Mouse (Mus musculus): ENCODE results near the gene Fbxl16. TPM values are rescaled to one million over a fixed set of nuclear protein-coding genes. Genes with fewer than 3 reads are reported as not detected.

Fbxl16 gene
- polyA plus RNA-seq, 1 experiment from 2014 or later: 0.78 TPM

- H3K4me1 ChIP-seq (replicated peaks): peaks cover 33% of the 10 kb centered on the region
- 80% methylated on average over 15 of the region's 15 CpGs for WGBS
- H3K4me3 ChIP-seq: peak overlapping the region; percentile 82
- ATAC-seq (replicated peaks; ENCODE audit: insufficient number of reproducible peaks, insufficient read depth, low FRiP score, low read depth): no peak
- H3K9me3 ChIP-seq (replicated peaks): no peaks in the 10 kb centered on the region
- H3K9ac ChIP-seq: peak overlapping the region; percentile 73; the same call in 1 of the 2 replicates
- peaks cover 60% of the 10 kb centered on the region for H3K36me3 ChIP-seq
- no peak overlapping the region; the same call in 1 of the 2 replicates for H3K27ac ChIP-seq
- H3K27me3 ChIP-seq: no peaks in the 10 kb centered on the region
- peak overlapping the region; percentile 78 for H3K4me2 ChIP-seq
Measured at GRCm38 (mm10) chr17:25783861-25784574, 24.9 kb upstream of the Fbxl16 start.

- H3K27ac ChIP-seq: peak within 1 kb of the TSS; percentile 93
- no peaks in the 10 kb centered on the region for H3K9me3 ChIP-seq (replicated peaks)
- peak within 1 kb of the TSS; percentile 73 for H3K9ac ChIP-seq
- peaks cover 55% of the 10 kb centered on the region for H3K36me3 ChIP-seq
- ATAC-seq (replicated peaks; ENCODE audit: insufficient number of reproducible peaks, insufficient read depth, low FRiP score, low read depth): peak; percentile 84
- peaks cover 34% of the 10 kb centered on the region for H3K4me1 ChIP-seq (replicated peaks)
- peak within 1 kb of the TSS; percentile 78 for H3K4me2 ChIP-seq
- H3K4me3 ChIP-seq: peak within 1 kb of the TSS; percentile 82
- no peaks in the 10 kb centered on the region for H3K27me3 ChIP-seq
- under 1% methylated on average over 23 of the region's 23 CpGs for WGBS
Measured at GRCm38 (mm10) chr17:25785281-25785745, 23.6 kb upstream of the Fbxl16 start, which contains the start of gene Haghl. Haghl (minus strand) TSS chr17:25785673.

- 71% methylated on average over 3 of the region's 3 CpGs for WGBS
- no peak for ATAC-seq (replicated peaks; ENCODE audit: insufficient number of reproducible peaks, insufficient read depth, low FRiP score, low read depth)
- peak within 1 kb of the TSS; percentile 78 for H3K4me2 ChIP-seq
- H3K27ac ChIP-seq: peak within 1 kb of the TSS; percentile 93
- peak within 1 kb of the TSS; percentile 82 for H3K4me3 ChIP-seq
- H3K36me3 ChIP-seq: peaks cover 48% of the 10 kb centered on the region
- no peaks in the 10 kb centered on the region for H3K27me3 ChIP-seq
- peak within 1 kb of the TSS; percentile 73 for H3K9ac ChIP-seq
- H3K9me3 ChIP-seq (replicated peaks): no peaks in the 10 kb centered on the region
- peaks cover 43% of the 10 kb centered on the region for H3K4me1 ChIP-seq (replicated peaks)
Measured at GRCm38 (mm10) chr17:25786280-25786679, 22.6 kb upstream of the Fbxl16 start, which contains the start of gene Ccdc78. Ccdc78 (plus strand) TSS chr17:25786580.

GRCm38 (mm10) chr17:25786781-25787504 is 21.9 kb upstream of the Fbxl16 start:
- Histone ChIP-seq H3K9ac (no peak overlapping the region), H3K9me3 (replicated peaks) (no peaks in the 10 kb centered on the region), H3K4me2 (no peak overlapping the region), H3K36me3 (peaks cover 42% of the 10 kb centered on the region), H3K27me3 (no peaks in the 10 kb centered on the region), H3K4me3 (no peak overlapping the region), H3K4me1 (replicated peaks) (peaks cover 47% of the 10 kb centered on the region), H3K27ac (no peak overlapping the region)
- 87% methylated on average over 9 of the region's 9 CpGs for WGBS
- no peak for ATAC-seq (replicated peaks; ENCODE audit: insufficient number of reproducible peaks, insufficient read depth, low FRiP score, low read depth)

- Histone ChIP-seq H3K27ac (peak overlapping the region; percentile 91), H3K9me3 (replicated peaks) (no peaks in the 10 kb centered on the region), H3K9ac (peak overlapping the region; percentile 55), H3K4me3 (peak overlapping the region; percentile 63), H3K36me3 (peaks cover 25% of the 10 kb centered on the region; the same call in 1 of the 2 replicates), H3K27me3 (no peaks in the 10 kb centered on the region), H3K4me1 (replicated peaks) (peaks cover 43% of the 10 kb centered on the region), H3K4me2 (peak overlapping the region; percentile 79)
- WGBS: 24% methylated on average over 19 of the region's 19 CpGs
- 0 out of 2 replicates have a peak, but pooled peaks have one; percentile 2 for ATAC-seq (replicated peaks; ENCODE audit: insufficient number of reproducible peaks, insufficient read depth, low FRiP score, low read depth)
Measured at GRCm38 (mm10) chr17:25791320-25791842, 17.5 kb upstream of the Fbxl16 start.

GRCm38 (mm10) chr17:25791843-25792527 is 16.9 kb upstream of the Fbxl16 start:
- peak; percentile 35; the same call in 1 of the 2 replicates for ATAC-seq (replicated peaks; ENCODE audit: insufficient number of reproducible peaks, insufficient read depth, low FRiP score, low read depth)
- H3K9ac ChIP-seq: peak overlapping the region; percentile 55
- H3K36me3 ChIP-seq: peaks cover 25% of the 10 kb centered on the region; the same call in 1 of the 2 replicates
- H3K4me1 ChIP-seq (replicated peaks): peaks cover 45% of the 10 kb centered on the region
- H3K27me3 ChIP-seq: no peaks in the 10 kb centered on the region
- no peaks in the 10 kb centered on the region for H3K9me3 ChIP-seq (replicated peaks)
- WGBS: under 1% methylated on average over 45 of the region's 45 CpGs
- H3K27ac ChIP-seq: peak overlapping the region; percentile 91
- H3K4me2 ChIP-seq: peak overlapping the region; percentile 79
- peak overlapping the region; percentile 63 for H3K4me3 ChIP-seq

- peak within 1 kb of the TSS; percentile 79 for H3K4me2 ChIP-seq
- H3K9ac ChIP-seq: peak within 1 kb of the TSS; percentile 55
- peak; percentile 77 for ATAC-seq (replicated peaks; ENCODE audit: insufficient number of reproducible peaks, insufficient read depth, low FRiP score, low read depth)
- peaks cover 20% of the 10 kb centered on the region; the same call in 1 of the 2 replicates for H3K36me3 ChIP-seq
- peaks cover 45% of the 10 kb centered on the region for H3K4me1 ChIP-seq (replicated peaks)
- WGBS: 1% methylated on average over 14 of the region's 14 CpGs
- peak within 1 kb of the TSS; percentile 63 for H3K4me3 ChIP-seq
- peak within 1 kb of the TSS; percentile 91 for H3K27ac ChIP-seq
- H3K9me3 ChIP-seq (replicated peaks): no peaks in the 10 kb centered on the region
- no peaks in the 10 kb centered on the region for H3K27me3 ChIP-seq
Measured at GRCm38 (mm10) chr17:25792615-25793014, 16.3 kb upstream of the Fbxl16 start, which contains the start of gene Fam173a. Fam173a (minus strand) TSS chr17:25792901.

GRCm38 (mm10) chr17:25794197-25794596 is 14.7 kb upstream of the Fbxl16 start:
- Histone ChIP-seq H3K4me3 (no peak overlapping the region), H3K4me2 (no peak overlapping the region), H3K27ac (0 out of 2 replicates have a peak overlapping the region, but pooled peaks have one; percentile 91), H3K27me3 (no peaks in the 10 kb centered on the region), H3K4me1 (replicated peaks) (peaks cover 45% of the 10 kb centered on the region), H3K9ac (no peak overlapping the region), H3K36me3 (peaks cover 9% of the 10 kb centered on the region; the same call in 1 of the 2 replicates), H3K9me3 (replicated peaks) (no peaks in the 10 kb centered on the region)
- ATAC-seq (replicated peaks; ENCODE audit: insufficient number of reproducible peaks, insufficient read depth, low FRiP score, low read depth): no peak
- WGBS: 73% methylated on average over 13 of the region's 13 CpGs

GRCm38 (mm10) chr17:25794998-25795397 is 13.9 kb upstream of the Fbxl16 start:
- Histone ChIP-seq H3K27ac (no peak overlapping the region), H3K27me3 (no peaks in the 10 kb centered on the region), H3K9me3 (replicated peaks) (no peaks in the 10 kb centered on the region), H3K36me3 (0 out of 2 replicates have a peak, but pooled peaks cover 3% of the 10 kb centered on the region), H3K9ac (no peak overlapping the region), H3K4me2 (0 out of 2 replicates have a peak overlapping the region, but pooled peaks have one; percentile 82), H3K4me1 (replicated peaks) (peaks cover 45% of the 10 kb centered on the region), H3K4me3 (no peak overlapping the region)
- no peak for ATAC-seq (replicated peaks; ENCODE audit: insufficient number of reproducible peaks, insufficient read depth, low FRiP score, low read depth)
- WGBS: 85% methylated on average over 17 of the region's 17 CpGs

GRCm38 (mm10) chr17:25795609-25796092 is 13.2 kb upstream of the Fbxl16 start, which contains the start of gene AC134908.4:
AC134908.4 (minus strand) TSS chr17:25795659.
- WGBS: 35% methylated on average over 6 of the region's 6 CpGs
- Histone ChIP-seq H3K27ac (no peak within 1 kb of the TSS), H3K4me1 (replicated peaks) (peaks cover 41% of the 10 kb centered on the region), H3K4me2 (peak within 1 kb of the TSS; percentile 82), H3K9ac (peak within 1 kb of the TSS; percentile 65), H3K9me3 (replicated peaks) (no peaks in the 10 kb centered on the region), H3K27me3 (no peaks in the 10 kb centered on the region), H3K4me3 (peak within 1 kb of the TSS; percentile 69), H3K36me3 (no peaks in the 10 kb centered on the region)
- ATAC-seq (replicated peaks; ENCODE audit: insufficient number of reproducible peaks, insufficient read depth, low FRiP score, low read depth): no peak
